27 mouse cellular contexts compared by ENCODE assay signal in the genomic region with DNA sequence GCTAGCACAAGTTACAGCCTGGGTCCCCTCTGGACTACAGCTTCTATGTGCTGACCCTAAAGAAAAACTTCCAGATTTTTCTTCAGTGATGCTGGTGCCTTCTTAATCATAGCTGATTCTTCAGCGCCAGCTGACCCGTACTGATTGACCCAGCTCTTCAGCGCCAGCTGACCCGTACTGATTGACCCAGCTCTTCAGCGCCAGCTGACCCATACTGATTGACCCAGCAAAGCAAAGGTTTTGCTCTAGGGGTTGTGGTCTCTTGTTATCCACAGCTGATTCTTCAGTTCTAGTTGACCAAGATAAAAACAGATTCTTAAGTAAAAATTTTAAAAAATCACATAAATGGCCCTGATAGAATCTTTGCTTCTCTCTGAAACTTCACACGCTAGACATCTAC. TPM values are rescaled to one million over a fixed set of nuclear protein-coding genes. Genes with fewer than 3 reads are reported as not detected.
"Had no signal": no experiment of that assay in that cellular context is flagged by ENCODE, and none has a peak within 500 bp of the region (broad histone marks: within the 10 kb centered on the region; RNA-seq: fewer than 3 reads in every experiment).

No protein-coding gene starts in this region.

- ATAC-seq: midbrain, embryonic 13.5 days; midbrain, embryonic 16.5 days had no signal

- H3K9ac ChIP-seq: liver, embryonic 15.5 days; lung, embryonic 14.5 days; midbrain, embryonic 13.5 days; neural tube, embryonic 13.5 days; neural tube, embryonic 15.5 days had no signal

- DNase-seq: lung, adult 18-20 months; lung, embryonic 14.5 days; lung, postnatal 10 days; lung, postnatal 4 days; retina, postnatal 1 day; right cerebral cortex, adult 18-20 months; right cerebral cortex, postnatal 25 days; right cerebral cortex, postnatal 4 days; spleen, adult 18-20 months; thymus, adult 18-20 months; thymus, postnatal 14 days; thymus, postnatal 36 days had no signal

- H3K9me3 ChIP-seq: liver, embryonic 15.5 days; neural tube, embryonic 15.5 days had no signal

- H3K27me3 ChIP-seq: liver, embryonic 15.5 days; midbrain, embryonic 13.5 days; neural tube, embryonic 13.5 days; neural tube, embryonic 15.5 days had no signal

- H3K4me3 ChIP-seq: liver, embryonic 15.5 days; midbrain, embryonic 10.5 days; midbrain, embryonic 13.5 days; myocyte; neural tube, embryonic 13.5 days; neural tube, embryonic 15.5 days had no signal

- H3K4me2 ChIP-seq: liver, embryonic 15.5 days; lung, embryonic 14.5 days; midbrain, embryonic 13.5 days; neural tube, embryonic 13.5 days; neural tube, embryonic 15.5 days had no signal

- H3K27ac ChIP-seq: liver, embryonic 15.5 days; midbrain, embryonic 10.5 days; midbrain, embryonic 13.5 days; neural tube, embryonic 13.5 days; neural tube, embryonic 15.5 days had no signal

- H3K36me3 ChIP-seq: liver, embryonic 15.5 days; midbrain, embryonic 10.5 days; midbrain, embryonic 13.5 days; neural tube, embryonic 13.5 days; neural tube, embryonic 15.5 days had no signal

RNA-seq across cellular contexts. Expression of gene Hsd17b3, which starts 35.9 kb away (rescaled TPM):
- total RNA-seq: megakaryocyte, adult 5-6 weeks; megakaryocyte-erythroid progenitor cell, adult 5-6 weeks had no signal
- polyA plus RNA-seq: liver, embryonic 15.5 days; lung, embryonic 14.5 days; lung, embryonic 16.5 days; midbrain, embryonic 10.5 days; midbrain, embryonic 13.5 days; midbrain, embryonic 16.5 days; myocyte; neural tube, embryonic 11.5 days; neural tube, embryonic 13.5 days; neural tube, embryonic 15.5 days; small intestine, adult 2 months; stomach, embryonic 14.5 days; stomach, embryonic 16.5 days; thymus, postnatal 0 days had no signal
